Mouse (Mus musculus) embryo, embryonic 11.5 days (tissue): ENCODE results near the gene Myh6.

Experiments
- DNase-seq: peaks from one replicate; pipeline ENCODE4 v3.0.0-alpha.2; 2012; ENCODE audit warnings: low read depth, low spot score

The Myh6 gene

GRCm38 (mm10) chr14:54935904-54936830, 30.6 kb downstream of the Myh6 start, which contains the start of gene Cmtm5:
Cmtm5 (plus strand) TSS chr14:54936261.
- DNase-seq, result no peak

- DNase-seq, result no peak
These were observed 34.0 kb downstream of the Myh6 start, which contains the start of gene Il25 for GRCm38 (mm10) chr14:54932645-54933150. Il25 (plus strand) TSS chr14:54932695.

DNA sequence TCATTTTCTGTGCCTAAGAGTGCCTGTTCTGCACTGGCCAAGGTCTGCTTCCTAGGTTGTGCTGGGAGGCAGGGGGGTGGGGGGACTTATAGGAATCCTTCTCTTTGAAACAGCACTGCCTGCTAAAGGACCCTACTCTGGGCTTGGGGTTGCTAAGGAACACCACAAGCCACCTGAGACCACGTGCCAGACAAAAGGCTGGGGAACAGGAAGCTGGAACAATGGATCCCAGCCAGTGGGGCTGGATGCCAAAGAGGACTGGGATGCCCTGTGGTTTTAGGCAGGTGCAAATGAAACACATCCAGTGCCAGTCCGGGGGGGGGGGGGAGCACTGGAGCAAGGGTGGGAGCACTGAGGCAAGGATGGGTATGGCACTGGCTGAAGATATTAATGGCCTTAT, 36.3 kb downstream of the Myh6 start:
- DNase-seq, result no peak

- no peak for DNase-seq
These were observed 36.9 kb downstream of the Myh6 start for GRCm38 (mm10) chr14:54929801-54930200.

- no peak for DNase-seq
These were observed 39.4 kb downstream of the Myh6 start for GRCm38 (mm10) chr14:54927296-54927695.

DNA sequence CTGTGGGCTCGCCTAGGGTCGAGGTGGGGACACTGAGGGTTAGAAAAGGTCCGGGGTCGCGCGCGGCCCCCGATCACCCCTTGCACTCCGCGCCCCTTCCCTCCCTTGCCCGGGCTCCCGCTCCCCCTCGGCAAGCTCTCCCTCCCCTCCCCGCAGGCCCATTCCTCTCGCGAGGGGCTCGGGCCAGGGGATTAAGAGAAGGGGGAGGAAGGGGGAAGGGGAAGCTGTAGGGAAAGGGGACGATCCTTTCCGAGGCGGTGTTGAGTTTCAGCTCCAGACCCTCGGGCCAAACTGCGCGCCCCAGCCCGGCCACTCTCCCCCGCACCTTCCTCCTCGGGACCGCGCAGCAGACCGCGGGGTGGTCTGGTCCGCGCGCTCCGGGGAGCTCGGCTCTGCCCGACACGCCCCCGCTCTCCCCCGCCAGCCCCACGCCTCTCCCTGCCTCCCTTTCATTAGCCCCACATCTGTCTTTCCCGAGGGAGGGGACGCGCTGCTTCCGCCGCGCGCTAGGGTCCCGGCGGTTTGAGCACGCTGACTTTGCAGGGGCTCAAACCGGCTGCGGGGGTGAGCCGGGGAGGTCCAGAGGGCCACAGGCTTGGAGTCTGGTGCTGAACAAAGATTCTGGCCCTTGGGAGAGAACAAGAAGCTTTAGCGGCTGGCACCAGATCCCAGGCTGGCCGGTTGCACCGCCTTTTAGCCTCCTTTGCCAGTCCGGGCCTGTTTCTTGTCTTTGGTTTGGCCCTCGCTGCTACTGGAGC, 40.1 kb downstream of the Myh6 start:
- DNase-seq, result peak; percentile 75

- peak; percentile 43 for DNase-seq
These were observed 41.1 kb downstream of the Myh6 start, which contains the start of gene Efs for GRCm38 (mm10) chr14:54925349-54926342. Efs (minus strand) TSS chr14:54926126.

GRCm38 (mm10) chr14:54924641-54925348, 41.9 kb downstream of the Myh6 start:
- peak; percentile 57 for DNase-seq

DNA sequence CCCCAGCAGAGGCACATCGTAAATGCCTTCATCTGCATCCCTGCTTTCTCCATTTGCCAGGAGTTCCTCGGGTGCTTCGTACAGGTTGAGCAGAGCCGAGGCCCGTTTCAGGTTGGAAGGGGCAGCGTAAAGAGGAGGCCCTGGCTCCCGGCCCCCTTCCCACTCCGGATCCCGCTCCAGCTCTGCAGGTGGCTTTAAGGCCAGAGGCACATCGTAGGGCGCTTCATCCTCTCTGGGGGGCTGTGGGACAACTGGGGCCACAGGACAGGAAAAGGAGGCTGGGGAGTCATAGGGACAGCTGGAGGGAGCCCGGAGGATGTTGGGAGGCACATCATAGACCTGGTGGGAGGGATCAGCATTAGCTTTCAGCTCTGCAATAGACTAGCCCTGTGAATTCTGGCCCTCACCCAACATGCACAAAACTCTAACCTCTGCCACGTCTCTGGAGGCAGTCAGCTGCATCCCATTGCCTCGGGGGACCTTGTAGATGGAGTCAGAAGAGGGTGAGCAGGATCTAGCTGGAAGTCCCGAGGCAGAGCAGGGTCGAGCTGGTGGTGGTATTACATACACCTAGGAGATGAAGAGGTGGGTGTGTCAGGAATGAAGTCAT, 46.5 kb downstream of the Myh6 start:
- DNase-seq, result no peak

DNA sequence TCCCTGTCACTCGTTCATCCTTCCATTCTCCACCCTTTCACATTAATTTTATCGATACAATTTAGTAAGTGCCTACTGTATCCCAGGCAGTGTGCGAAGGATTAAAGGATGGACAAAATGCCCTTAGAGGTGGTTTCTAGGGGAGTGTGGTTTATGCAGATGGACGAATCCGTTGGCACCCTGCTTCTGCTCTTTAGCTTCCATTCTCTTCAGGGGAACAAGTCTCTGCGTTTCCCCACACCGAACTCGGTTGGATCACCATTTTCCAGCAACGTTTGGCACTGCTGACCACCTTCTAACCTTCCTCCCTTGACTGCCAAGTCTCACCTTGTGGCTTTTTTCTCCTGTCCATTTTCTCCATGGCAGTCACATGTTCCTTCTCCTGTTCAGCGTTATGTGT, 53.4 kb downstream of the Myh6 start:
- no peak for DNase-seq

DNA sequence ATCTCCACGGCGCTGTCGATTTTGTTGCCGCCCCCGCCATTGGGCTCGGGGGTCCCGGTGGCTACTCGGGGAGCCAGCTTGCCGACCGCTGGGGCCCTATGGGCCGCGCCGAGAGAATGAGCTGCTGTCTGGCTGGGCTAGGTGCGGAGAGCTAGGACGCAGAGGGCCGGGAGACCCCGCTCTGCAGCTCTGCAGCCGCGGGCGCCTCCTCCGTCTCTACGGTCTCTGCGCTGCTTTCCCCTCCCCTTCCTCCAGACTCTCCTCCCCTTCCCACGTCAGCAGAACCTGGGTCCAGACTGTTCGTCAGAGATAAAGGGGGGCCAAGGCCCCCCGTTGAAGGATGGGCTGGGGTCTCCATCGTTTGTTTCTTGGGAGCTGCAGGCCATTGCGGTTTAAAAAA, 53.8 kb downstream of the Myh6 start, which contains the start of gene Slc22a17:
Gene Slc22a17, minus strand, starts transcription at position 247 of the 400 bp plus-strand sequence.
- DNase-seq, result peak; percentile 71

DNA sequence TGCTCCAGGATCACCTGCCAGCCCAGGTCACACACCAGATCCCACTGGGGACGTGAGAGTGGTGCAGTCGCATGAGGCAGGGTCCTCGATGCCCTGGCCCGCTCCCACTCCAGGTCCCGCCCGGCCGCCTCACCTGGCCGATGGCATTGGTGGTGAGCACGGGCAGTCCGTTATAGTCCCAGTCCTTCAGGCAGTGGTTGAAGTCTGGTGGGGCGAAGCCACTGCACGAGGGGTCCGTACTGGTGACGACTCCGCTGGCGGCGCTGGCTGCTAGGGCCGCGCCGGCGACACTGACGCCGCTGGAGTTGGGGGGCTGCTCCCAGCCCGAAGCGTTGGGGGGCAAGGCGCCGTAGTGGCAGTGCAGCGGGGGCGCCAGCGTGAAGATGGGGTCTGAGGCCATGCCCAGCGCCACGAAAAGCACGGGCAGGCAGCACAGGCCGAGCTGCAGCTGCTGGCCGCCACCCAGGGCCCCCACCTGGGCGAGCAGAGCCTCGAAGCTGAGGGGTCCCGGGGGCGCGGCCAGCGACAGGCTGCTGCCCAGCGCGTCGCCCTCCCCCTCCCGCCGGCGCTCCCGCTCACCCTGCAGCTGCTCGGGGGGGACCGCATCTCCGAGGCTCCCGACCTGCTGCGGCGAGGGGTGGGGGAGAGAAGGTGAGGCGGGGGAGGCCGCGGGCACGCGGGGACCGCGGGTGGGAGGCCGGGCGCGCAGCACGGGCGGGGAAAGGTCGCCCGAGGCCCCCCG, 54.4 kb downstream of the Myh6 start:
- no peak for DNase-seq

DNA sequence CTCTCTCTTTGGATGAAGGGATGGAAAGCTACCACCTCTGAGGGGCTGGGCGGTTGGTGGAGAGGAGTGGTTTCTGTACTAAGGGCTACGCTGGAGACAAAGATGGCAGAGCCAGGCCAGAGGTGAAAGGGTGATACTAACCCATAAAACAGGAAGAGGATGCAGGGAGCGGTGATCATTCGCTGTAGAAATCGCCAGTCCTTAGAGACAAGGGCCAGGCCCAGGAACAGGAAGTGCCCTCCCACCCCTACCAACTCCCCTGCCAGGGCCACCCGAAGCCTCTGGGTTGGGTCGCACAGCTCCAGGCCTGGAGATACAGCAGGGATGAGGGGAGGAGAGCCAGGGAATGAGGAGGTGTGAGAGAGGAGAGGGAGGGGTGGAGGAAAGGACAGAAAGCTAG, 58.0 kb downstream of the Myh6 start:
- no peak for DNase-seq

DNA sequence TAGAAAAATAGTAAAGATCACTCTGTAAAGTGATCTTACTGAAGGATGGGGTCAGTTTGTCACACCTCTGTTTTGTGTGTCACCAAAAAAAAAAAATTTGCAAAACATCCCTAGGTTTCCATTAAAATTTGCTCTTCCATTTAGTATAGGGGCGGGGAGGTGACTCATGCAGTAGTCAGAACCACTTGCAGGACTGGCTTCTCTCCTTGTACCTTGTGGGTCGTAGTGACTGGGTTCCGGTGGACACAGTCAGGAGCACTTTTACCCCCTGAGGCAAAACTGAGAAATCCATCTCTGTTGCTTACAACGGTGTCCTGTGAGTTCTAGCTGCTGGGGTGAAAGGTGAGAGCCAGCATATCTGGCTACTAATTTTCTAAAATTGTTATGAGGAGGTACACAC, 63.1 kb downstream of the Myh6 start:
- no peak for DNase-seq

GRCm38 (mm10) chr14:54900383-54900782, 66.3 kb downstream of the Myh6 start:
- peak; percentile 69 for DNase-seq

GRCm38 (mm10) chr14:54897445-54897844, 69.3 kb downstream of the Myh6 start:
- no peak for DNase-seq

GRCm38 (mm10) chr14:54894296-54895151, 72.2 kb downstream of the Myh6 start:
- DNase-seq, result peak; percentile 22

GRCm38 (mm10) chr14:54893651-54894181, 73.0 kb downstream of the Myh6 start:
- peak; percentile 97 for DNase-seq
